Mouse (Mus musculus) stomach, embryonic 14.5 days (tissue): ENCODE data around the gene Kcnrg. TPM values are rescaled to one million over a fixed set of nuclear protein-coding genes. Genes with fewer than 3 reads are reported as not detected.
A peak's percentile ranks its signal among the peaks of the same experiment; 100 is the strongest.

ENCODE experiments used
- ATAC-seq: fragments of 200-750 bp; cut with Nextera tagmentation; 2 replicates; pipeline ENCODE4 v1.8.0; 2017; ENCODE audit warnings: low read depth, moderate TSS enrichment; ENCODE audit not compliant: insufficient number of reproducible peaks, insufficient read depth, low FRiP score
- H3K27ac ChIP-seq: fragments of 300-500 bp; sonication (generic); 2 replicates; pipeline ENCODE4 v1.5.1; 2014; ENCODE audit warnings: mild to moderate bottlenecking, low read length, moderate library complexity, mixed read lengths
- H3K27me3 ChIP-seq: fragments of 300-500 bp; sonication (generic); 2 replicates; pipeline ENCODE4 v1.6.1; 2014; ENCODE audit warnings: low read length, control low read depth, mixed read lengths; ENCODE audit not compliant: control insufficient read depth, insufficient read depth
- H3K36me3 ChIP-seq: fragments of 300-500 bp; sonication (generic); 2 replicates; pipeline ENCODE4 v1.6.1; 2014; ENCODE audit warnings: mild to moderate bottlenecking, control low read depth, low read length, moderate library complexity, mixed read lengths; ENCODE audit not compliant: control insufficient read depth, insufficient read depth
- H3K4me1 ChIP-seq: fragments of 300-500 bp; sonication (generic); 2 replicates; pipeline ENCODE4 v1.6.1; 2014; ENCODE audit warnings: low read length, control low read depth, mixed read lengths; ENCODE audit not compliant: control insufficient read depth, insufficient read depth
- H3K4me2 ChIP-seq: fragments of 300-500 bp; sonication (generic); replicated peaks from 2 replicates; pipeline ENCODE4 v1.6.1; 2014; ENCODE audit warnings: low read depth, low read length, control low read depth
- H3K4me3 ChIP-seq: fragments of 300-500 bp; sonication (generic); 2 replicates; pipeline ENCODE4 v1.5.1; 2014; ENCODE audit warnings: low read depth, low read length, control low read depth
- H3K9ac ChIP-seq: fragments of 300-500 bp; sonication (generic); replicated peaks from 2 replicates; pipeline ENCODE4 v1.6.1; 2014; ENCODE audit warnings: low read depth, mild to moderate bottlenecking, control low read depth, low read length, moderate library complexity, mixed read lengths
- H3K9me3 ChIP-seq: fragments of 300-500 bp; sonication (generic); 2 replicates; pipeline ENCODE4 v1.6.1; 2016; ENCODE audit warnings: low read depth, low read length, control low read depth; ENCODE audit not compliant: control insufficient read depth
- WGBS: fragments of 180-500 bp; shearing (Covaris S2); extraction: QIAGEN DNeasy Blood & Tissue Kit; methylation state at CpG from one replicate; pipeline ENCODE4 v1.1.7; 2014; 5-methylcytosine and 5-hydroxymethylcytosine counted together
- microRNA counts: library from miRNA; unstranded; fragments of <30 nt; microRNA quantifications from one replicate; lab custom pipeline; 2016
- microRNA-seq: library from miRNA; unstranded; fragments of <30 nt; microRNA quantifications from one replicate; pipeline ENCODE4, GENCODE M21; 2016
- polyA plus RNA-seq: library from polyadenylated mRNA; unstranded; fragments of >200 nt; fragmentation: Nextera tagmentation; extraction: Ambion mirVana; gene quantifications from 2 replicates; pipeline ENCODE4 v1.2.1, GENCODE M21; 2014

Kcnrg gene
- polyA plus RNA-seq, 1 experiment from 2014 or later, result 1.8 TPM

DNA sequence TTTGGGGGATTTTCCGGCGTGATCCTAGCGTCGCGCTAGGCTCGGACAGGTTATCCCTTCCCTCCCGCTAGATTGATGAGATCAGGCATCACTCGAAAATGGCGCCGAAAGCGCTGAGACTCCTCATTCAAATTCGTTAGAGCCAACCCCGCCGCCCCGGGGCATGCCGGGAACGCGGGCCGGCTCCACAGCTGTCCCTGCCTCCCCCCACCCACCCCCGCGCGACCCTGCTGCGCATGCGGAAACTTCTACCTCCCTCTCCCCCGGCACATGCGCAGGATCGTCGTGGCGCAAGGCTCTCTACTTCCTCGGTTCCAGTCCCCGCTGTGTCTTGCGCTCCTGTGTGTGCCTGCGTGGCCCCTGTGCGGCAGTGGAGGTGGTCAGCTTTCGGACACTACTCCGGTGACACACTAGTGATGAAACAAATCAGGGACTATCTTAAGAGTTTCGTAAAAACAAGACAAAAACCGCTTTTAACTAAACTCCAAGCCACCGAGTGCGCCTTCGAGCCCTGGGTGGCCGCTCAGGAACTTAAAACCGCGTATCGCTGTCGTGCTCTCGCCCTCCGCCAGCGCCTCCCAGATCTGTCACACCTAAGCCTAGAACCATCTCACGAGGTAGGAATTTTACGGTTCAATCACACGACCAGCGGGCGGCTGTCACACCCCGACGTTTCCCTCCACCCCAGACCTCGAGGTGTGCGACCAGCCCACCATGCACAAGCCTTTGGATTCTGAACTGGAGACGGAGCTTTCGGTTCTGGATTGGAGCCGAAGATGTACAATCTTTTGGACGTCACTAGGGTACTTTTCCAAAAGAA is 41.6 kb downstream of the Kcnrg start:
- peak overlapping the region; percentile 95 for H3K9ac ChIP-seq

GRCm38 (mm10) chr14:61650291-61650960 is 43.2 kb downstream of the Kcnrg start:
- no peak overlapping the region for H3K9ac ChIP-seq
- H3K4me2 ChIP-seq, result no peak overlapping the region
- no peak for ATAC-seq
- no peak overlapping the region for H3K27ac ChIP-seq
- no peak overlapping the region for H3K4me3 ChIP-seq
- WGBS, result 42% methylated on average over 9 of the region's 9 CpGs
- H3K27me3 ChIP-seq, result no peaks in the 10 kb centered on the region
- no peaks in the 10 kb centered on the region for H3K9me3 ChIP-seq
- H3K36me3 ChIP-seq, result no peaks in the 10 kb centered on the region
- no peaks in the 10 kb centered on the region for H3K4me1 ChIP-seq

More for the DNA sequence above, 41.6 kb downstream of the Kcnrg start:
- H3K9me3 ChIP-seq, result no peaks in the 10 kb centered on the region
- no peaks in the 10 kb centered on the region for H3K36me3 ChIP-seq
- no peaks in the 10 kb centered on the region for H3K27me3 ChIP-seq
- peak; percentile 96 for ATAC-seq
- H3K27ac ChIP-seq, result peak overlapping the region; percentile 96
- H3K4me1 ChIP-seq, result no peaks in the 10 kb centered on the region
- peak overlapping the region; percentile 49 for H3K4me2 ChIP-seq
- WGBS, result 2% methylated on average over 62 of the region's 62 CpGs
- H3K4me3 ChIP-seq, result peak overlapping the region; percentile 87

DNA sequence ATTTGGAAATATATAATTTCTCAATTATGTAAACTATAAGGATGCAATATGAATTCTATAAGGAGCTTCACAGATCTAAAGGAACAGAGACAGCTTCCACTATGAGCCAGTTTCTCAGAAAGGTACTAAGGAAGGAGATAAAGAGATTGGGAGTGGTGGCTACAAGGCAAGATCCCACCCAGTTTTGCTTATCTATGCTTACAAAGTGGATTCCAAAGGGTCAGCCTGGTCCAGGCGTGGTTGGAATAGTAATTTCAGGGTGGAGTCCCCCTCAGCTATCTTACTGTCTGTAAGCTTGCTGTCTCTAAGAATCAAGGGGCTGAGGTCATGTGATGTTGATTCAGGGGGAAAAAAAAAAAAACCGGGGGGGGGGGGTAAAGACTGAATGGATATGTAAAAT is 49.2 kb downstream of the Kcnrg start:
- Histone ChIP-seq H3K4me1 (no peaks in the 10 kb centered on the region), H3K4me2 (no peak overlapping the region), H3K27me3 (no peaks in the 10 kb centered on the region), H3K36me3 (no peaks in the 10 kb centered on the region), H3K27ac (no peak overlapping the region), H3K9ac (no peak overlapping the region), H3K9me3 (no peaks in the 10 kb centered on the region), H3K4me3 (no peak overlapping the region)
- WGBS, result 47% methylated on average over 2 of the region's 2 CpGs
- peak; percentile 49; the same call in 1 of the 2 replicates for ATAC-seq

- no peak overlapping the region for H3K4me3 ChIP-seq
- no peak overlapping the region for H3K27ac ChIP-seq
- no peaks in the 10 kb centered on the region for H3K9me3 ChIP-seq
- no peak for ATAC-seq
- no peaks in the 10 kb centered on the region for H3K27me3 ChIP-seq
- 88% methylated on average over 1 of the region's 1 CpGs for WGBS
- no peak overlapping the region for H3K4me2 ChIP-seq
- no peaks in the 10 kb centered on the region for H3K4me1 ChIP-seq
- no peaks in the 10 kb centered on the region for H3K36me3 ChIP-seq
- H3K9ac ChIP-seq, result no peak overlapping the region
Measured at GRCm38 (mm10) chr14:61661496-61661895, 54.2 kb downstream of the Kcnrg start.

DNA sequence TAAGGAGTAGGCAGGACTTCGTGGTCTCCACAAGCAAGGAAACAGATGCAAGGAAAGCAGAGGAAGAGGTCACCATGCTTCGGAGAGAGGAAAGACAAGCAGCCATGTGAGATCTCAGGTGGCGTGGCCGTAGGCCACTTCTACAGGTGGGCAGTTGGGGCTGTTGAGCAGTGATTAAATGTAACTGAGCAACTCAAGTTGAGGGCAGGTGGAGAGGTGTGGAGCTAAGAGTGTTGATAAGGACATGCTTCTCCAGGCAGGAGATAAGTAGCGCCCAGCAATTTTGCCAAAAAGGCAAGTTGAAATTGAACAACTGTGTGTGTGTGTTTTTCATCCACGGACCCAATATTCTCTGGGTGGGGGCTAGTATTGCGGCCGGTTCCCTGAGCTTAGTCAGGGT is 55.0 kb downstream of the Kcnrg start:
- Histone ChIP-seq H3K36me3 (no peaks in the 10 kb centered on the region), H3K9ac (no peak overlapping the region), H3K27ac (no peak overlapping the region), H3K4me1 (no peaks in the 10 kb centered on the region), H3K4me3 (no peak overlapping the region), H3K4me2 (no peak overlapping the region), H3K27me3 (no peaks in the 10 kb centered on the region), H3K9me3 (no peaks in the 10 kb centered on the region)
- 85% methylated on average over 8 of the region's 8 CpGs for WGBS
- no peak for ATAC-seq

MicroRNAs encoded within 50 kb of the gene (microRNA counts, 519-probe panel; counts per million panel counts)
- microRNA mmu-miR-15a (lab: Ali Mortazavi, UCI) (4,467 counts per million, percentile 88 among the panel's probes with 10 or more counts), microRNA mmu-miR-16 (lab: Ali Mortazavi, UCI) (5,453 counts per million, percentile 96 among the panel's probes with 10 or more counts)

Small RNA genes lying within 50 kb of the gene (microRNA-seq; reads per million reads assigned to microRNA genes)
- gene Mir15a, result 2,552 reads per million, percentile 83 among the genes with 10 or more reads in this experiment
- 2,024 reads per million, percentile 80 among the genes with 10 or more reads in this experiment for gene Mir16-1

Other genes starting within 250 kb of the Kcnrg start
- 9.2 and 10.1 TPM in 2 replicates for gene Ebpl, start 247.0 kb upstream of the Kcnrg start, polyA plus RNA-seq
- gene Kpna3, start 167.6 kb upstream of the Kcnrg start, polyA plus RNA-seq, result 58.5 and 59.0 TPM in 2 replicates
- 21.6 and 23.4 TPM in 2 replicates for gene Spryd7, start 50.6 kb upstream of the Kcnrg start, polyA plus RNA-seq
- 22.7 and 25.5 TPM in 2 replicates for gene Trim13, start 9.2 kb upstream of the Kcnrg start, polyA plus RNA-seq